Mouse (Mus musculus): ENCODE measurements at regions not wholly inside any gene's neighbourhood (a gene's known extent, or its start where the extent isn't known, plus 50 kb on each side); places are given as distances from the start of the nearest gene placed in this dataset.

DNA sequence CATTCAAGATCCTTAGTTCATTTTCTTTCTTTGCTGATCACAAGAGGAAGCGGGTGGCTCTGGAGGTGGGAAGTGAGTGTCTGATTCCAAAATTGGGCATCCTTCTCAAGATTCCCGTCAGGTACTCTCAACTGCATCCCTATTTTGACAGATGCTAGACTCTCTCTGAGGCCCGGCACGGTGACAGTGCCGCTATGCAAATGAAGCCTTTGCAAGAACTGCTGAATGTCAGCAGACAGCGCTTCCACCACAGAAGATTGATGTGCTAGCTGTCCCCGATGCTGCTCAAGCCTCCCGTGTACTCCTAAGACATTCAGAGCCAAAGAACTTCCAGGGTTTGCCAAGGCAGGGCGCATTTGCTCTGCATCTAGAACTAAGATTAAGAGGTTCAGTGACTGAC, 50.9 kb upstream of the Cpne4 start:
- no peak for ATAC-seq (replicated peaks; ENCODE audit: insufficient number of reproducible peaks, low FRiP score, low TSS enrichment, poor library complexity, severe bottlenecking)

DNA sequence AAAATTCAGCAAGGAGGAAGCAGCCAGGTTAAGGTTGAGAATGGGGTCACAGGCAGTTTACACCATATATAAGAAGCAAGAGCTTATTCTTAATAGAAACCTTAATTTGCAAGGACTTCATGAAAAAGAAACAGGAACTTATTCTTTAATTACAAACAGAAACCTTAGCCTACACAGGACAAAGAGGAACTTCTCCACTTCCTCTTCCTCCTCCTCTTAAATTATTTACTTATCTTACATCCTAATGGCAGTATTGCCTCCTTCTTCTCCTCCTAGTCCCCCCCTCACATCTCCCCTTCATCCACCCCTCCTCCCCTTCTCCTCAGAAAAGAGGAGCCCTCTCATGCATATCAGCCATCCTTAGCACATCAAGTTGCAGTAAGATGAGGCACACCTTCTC, 56.4 kb upstream of the Cpne4 start:
- ATAC-seq (replicated peaks; ENCODE audit: insufficient number of reproducible peaks, low FRiP score, low TSS enrichment, poor library complexity, severe bottlenecking): peak; percentile 31; the same call in 1 of the 2 replicates

- ATAC-seq (replicated peaks; ENCODE audit: insufficient number of reproducible peaks, low FRiP score, low TSS enrichment, poor library complexity, severe bottlenecking): no peak
Measured at GRCm38 (mm10) chr9:104489383-104489782, 57.7 kb upstream of the Cpne4 start.

GRCm38 (mm10) chr9:104482440-104482839, 64.6 kb upstream of the Cpne4 start:
- no peak for ATAC-seq (replicated peaks; ENCODE audit: insufficient number of reproducible peaks, low FRiP score, low TSS enrichment, poor library complexity, severe bottlenecking)

GRCm38 (mm10) chr9:104480683-104481082, 66.4 kb upstream of the Cpne4 start:
- no peak for ATAC-seq (replicated peaks; ENCODE audit: insufficient number of reproducible peaks, low FRiP score, low TSS enrichment, poor library complexity, severe bottlenecking)

DNA sequence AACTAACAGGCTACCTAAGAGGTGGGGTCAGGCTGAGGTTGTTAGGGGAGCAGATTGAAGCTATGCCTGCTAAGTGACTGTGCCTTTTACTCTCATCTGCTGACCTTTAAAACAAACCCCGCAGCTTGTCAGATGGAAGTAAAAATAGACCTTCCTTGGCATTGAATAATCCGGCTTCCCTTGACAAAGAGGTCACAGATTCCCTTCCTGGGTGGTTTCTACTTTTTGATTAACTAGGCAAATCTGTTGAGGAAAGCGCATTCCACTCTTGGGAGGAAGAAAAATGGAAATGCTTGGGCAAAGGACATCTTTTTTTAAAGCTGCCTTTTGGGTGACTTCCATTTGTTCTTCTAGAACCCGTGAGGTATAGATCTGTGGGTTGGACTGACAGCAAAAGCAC, 72.3 kb upstream of the Cpne4 start:
- no peak for ATAC-seq (replicated peaks; ENCODE audit: insufficient number of reproducible peaks, low FRiP score, low TSS enrichment, poor library complexity, severe bottlenecking)

- ATAC-seq (replicated peaks; ENCODE audit: insufficient number of reproducible peaks, low FRiP score, low TSS enrichment, poor library complexity, severe bottlenecking): no peak
Measured at GRCm38 (mm10) chr9:104467238-104467637, 79.8 kb upstream of the Cpne4 start.

GRCm38 (mm10) chr9:104463701-104464100, 83.4 kb upstream of the Cpne4 start:
- ATAC-seq (replicated peaks; ENCODE audit: insufficient number of reproducible peaks, low FRiP score, low TSS enrichment, poor library complexity, severe bottlenecking): no peak

DNA sequence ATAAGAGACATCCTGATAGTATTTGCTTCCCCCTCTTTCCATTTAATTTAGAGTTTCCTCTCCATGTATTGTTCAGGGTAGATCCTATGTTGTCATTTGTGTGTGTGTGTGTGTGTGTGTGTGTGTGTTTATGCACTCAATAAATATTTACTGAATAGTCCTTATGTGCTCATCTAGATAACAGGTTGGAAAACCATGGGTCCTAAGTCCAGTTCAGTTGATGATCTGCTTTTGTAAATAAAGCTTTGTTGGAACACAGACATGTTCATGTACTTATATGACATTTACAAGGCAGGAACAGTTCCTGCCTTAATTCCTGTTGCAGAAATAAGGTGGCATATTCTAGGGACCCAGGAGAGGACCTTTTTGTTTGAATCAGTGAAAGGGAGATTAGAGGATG, 87.0 kb upstream of the Cpne4 start:
- ATAC-seq (replicated peaks; ENCODE audit: insufficient number of reproducible peaks, low FRiP score, low TSS enrichment, poor library complexity, severe bottlenecking): no peak

- no peak for ATAC-seq (replicated peaks; ENCODE audit: insufficient number of reproducible peaks, low FRiP score, low TSS enrichment, poor library complexity, severe bottlenecking)
Measured at GRCm38 (mm10) chr9:104457635-104458034, 89.5 kb upstream of the Cpne4 start.

DNA sequence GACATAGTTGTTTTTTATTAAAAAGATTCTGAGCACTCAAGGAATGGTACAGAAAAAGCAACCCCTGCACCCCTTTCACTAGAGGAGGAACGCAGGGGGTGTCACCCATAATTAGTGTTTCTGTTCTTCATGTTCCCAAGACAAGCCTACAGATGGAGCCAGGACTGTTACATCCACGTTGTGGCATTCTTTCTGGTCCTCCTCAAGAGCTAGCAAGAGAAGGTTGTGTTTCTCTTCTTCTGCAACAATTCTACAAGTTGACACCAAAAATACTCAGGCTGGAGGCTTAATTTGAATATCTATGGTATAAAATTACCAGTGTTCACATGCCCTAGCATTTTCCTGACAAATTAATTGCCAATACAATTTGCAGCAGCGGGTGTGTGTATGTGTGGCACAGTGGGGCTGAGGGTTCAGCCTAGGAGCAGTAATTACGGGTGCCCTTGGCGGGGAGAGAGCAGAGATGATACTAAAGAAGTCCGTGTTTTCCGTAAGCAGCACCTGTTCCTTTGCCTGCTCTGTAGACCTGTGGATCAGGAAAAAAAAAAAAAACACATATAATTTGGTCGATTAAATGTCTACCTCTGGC, 98.4 kb upstream of the Cpne4 start:
- no peak for ATAC-seq (replicated peaks; ENCODE audit: insufficient number of reproducible peaks, low FRiP score, low TSS enrichment, poor library complexity, severe bottlenecking)

DNA sequence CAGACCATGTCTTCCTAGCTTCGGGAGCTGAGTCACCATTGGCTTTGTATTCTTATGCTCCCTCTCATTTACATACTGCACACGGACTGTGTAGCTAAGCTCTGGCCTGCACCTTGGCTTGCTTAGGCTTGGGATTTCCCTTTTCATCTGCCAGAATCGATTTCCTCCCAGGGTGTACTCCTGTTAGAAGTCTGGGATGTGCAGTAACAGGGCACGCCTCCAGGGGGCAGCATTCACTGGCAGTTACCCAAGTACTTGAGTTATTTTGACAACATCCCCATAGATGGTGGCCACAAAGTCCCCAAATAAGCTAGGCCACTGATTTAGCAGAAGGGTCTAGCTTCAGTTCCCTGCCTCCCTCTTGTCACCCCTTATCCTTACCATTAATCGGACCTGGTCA, 102.2 kb upstream of the Cpne4 start:
- no peak for ATAC-seq (replicated peaks; ENCODE audit: insufficient number of reproducible peaks, low FRiP score, low TSS enrichment, poor library complexity, severe bottlenecking)

GRCm38 (mm10) chr9:104443236-104443635, 103.8 kb upstream of the Cpne4 start:
- ATAC-seq (replicated peaks; ENCODE audit: insufficient number of reproducible peaks, low FRiP score, low TSS enrichment, poor library complexity, severe bottlenecking): no peak

GRCm38 (mm10) chr9:104413021-104413420, 75.5 kb upstream of the Acpp start:
- no peak for ATAC-seq (replicated peaks; ENCODE audit: insufficient number of reproducible peaks, low FRiP score, low TSS enrichment, poor library complexity, severe bottlenecking)

DNA sequence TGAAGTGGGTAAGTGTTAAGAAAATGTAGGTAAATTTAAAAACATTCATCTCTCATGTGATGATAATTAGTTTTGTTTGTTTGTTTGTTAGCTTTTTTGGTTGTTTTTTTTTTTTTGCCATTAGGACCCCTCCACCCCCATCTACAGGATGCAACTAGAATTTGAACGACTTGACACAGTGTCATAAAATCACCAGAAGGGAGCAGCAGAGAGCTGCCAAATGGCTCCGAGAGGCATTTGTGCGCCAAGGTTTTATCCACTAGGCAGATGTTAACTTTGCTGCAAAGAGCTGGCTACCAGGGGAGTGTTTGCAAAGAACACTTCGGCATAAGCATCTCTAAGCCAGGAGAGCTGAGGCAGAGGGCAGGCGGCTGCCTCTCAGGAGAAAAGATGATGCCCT, 72.7 kb upstream of the Acpp start:
- no peak for ATAC-seq (replicated peaks; ENCODE audit: insufficient number of reproducible peaks, low FRiP score, low TSS enrichment, poor library complexity, severe bottlenecking)

DNA sequence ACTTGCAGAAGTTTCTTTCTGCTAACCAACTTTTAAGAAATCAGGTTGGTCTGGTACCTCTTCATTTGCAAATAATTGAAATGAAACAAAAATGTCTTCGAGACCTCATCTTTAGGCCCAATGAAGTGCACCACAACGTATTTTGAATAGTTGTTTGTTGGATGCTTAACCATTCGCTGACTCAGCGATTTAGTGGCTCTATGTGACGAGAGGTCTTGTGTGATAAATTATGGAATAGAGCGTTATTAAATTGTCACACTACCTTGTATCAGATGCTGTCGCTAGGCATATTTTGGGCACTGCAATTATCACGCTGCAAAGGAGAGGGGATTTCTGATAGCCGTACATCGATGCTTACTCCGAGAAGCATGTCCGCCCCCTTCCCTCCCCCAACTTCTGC, 71.8 kb upstream of the Acpp start:
- no peak for ATAC-seq (replicated peaks; ENCODE audit: insufficient number of reproducible peaks, low FRiP score, low TSS enrichment, poor library complexity, severe bottlenecking)

DNA sequence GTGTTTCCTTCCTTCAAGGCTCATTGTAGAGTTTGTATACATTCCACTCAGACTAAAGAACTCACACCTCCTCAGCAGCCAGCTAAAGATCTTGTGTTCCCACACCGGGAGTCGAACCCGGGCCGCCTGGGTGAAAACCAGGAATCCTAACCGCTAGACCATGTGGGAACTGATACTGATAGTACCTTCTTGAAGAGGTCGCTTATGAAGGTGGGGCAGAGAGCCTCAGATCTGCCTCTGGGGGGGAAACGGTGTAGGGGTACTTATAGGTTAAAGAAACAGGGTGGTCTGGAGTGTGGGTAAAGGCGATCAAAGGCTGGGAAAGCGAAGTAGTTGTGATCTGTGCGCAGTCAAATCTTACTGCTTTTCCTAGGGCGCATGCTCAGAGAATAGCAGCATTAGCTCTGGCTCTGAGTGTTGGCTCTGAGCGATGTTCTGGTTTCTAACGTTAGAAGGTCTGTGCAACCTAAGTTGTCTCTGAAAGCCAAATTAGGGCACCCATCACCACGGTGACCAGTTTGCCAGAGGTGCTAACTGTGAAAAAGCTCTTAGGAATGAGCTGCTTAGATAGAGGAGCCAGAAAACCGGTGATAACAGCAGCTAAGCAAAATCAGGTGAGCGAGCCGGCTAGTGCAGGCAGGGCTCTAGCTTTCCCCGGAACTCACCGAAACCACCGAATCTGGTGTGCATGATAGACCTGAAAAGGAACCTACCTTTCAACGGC, 71.2 kb upstream of the Acpp start:
- ATAC-seq (replicated peaks; ENCODE audit: insufficient number of reproducible peaks, low FRiP score, low TSS enrichment, poor library complexity, severe bottlenecking): no peak

- peak; percentile 50; the same call in 1 of the 2 replicates for ATAC-seq (replicated peaks; ENCODE audit: insufficient number of reproducible peaks, low FRiP score, low TSS enrichment, poor library complexity, severe bottlenecking)
Measured at GRCm38 (mm10) chr9:104407559-104408376, 70.2 kb upstream of the Acpp start.

GRCm38 (mm10) chr9:104407011-104407410, 69.5 kb upstream of the Acpp start:
- ATAC-seq (replicated peaks; ENCODE audit: insufficient number of reproducible peaks, low FRiP score, low TSS enrichment, poor library complexity, severe bottlenecking): no peak

GRCm38 (mm10) chr9:104406491-104406890, 68.9 kb upstream of the Acpp start:
- ATAC-seq (replicated peaks; ENCODE audit: insufficient number of reproducible peaks, low FRiP score, low TSS enrichment, poor library complexity, severe bottlenecking): no peak

Data from monocyte, adult 5-6 weeks (primary cell).